Mouse (Mus musculus): Measurements from ENCODE around the gene Fkrp. TPM values are rescaled to one million over a fixed set of nuclear protein-coding genes. Genes with fewer than 3 reads are reported as not detected.

Fkrp gene
- 10 to 100 TPM; 45.5 to 48.1 TPM for total RNA-seq (2021)

DNA sequence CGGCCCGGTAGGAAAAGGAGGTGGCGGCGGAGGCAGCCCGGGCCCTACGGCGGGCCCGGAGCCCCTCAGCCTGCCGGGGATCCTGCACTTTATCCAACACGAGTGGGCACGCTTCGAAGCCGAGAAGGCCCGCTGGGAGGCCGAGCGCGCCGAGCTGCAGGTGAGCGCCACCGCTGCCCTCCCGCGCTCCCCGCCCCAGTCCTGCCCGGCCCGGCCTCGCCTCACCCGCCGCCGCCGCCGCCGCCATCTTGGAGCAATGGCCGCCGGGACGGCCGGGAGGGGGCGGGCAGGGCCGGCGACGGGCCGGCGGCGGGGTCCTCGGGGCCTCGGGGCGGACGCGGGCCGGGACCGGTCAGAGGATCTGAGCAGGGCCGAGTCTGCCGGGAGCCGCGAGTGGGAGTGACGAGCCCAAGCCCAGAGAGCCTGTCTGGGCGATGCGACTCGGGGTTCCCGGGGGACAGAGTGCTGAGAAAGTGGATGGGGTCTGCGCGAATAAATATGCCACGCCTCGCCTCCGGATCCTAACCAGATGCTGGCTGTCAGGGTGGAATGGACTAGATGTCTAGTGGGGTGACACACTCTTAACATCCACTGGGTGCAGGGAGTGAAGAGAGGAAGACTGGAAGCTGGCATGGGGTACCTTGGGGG is at the start of gene Fkrp:
Fkrp (minus strand) TSS at position 258 of the 648 bp plus-strand sequence.
- peak; percentile 70 to 77 for DNase-seq
- intact Hi-C loops (cut with DNase I) = loop anchor here (5.0 kb wide), 1 partner anchor 106 kb away; the partner anchor contains the start of gene Calm3

DNA sequence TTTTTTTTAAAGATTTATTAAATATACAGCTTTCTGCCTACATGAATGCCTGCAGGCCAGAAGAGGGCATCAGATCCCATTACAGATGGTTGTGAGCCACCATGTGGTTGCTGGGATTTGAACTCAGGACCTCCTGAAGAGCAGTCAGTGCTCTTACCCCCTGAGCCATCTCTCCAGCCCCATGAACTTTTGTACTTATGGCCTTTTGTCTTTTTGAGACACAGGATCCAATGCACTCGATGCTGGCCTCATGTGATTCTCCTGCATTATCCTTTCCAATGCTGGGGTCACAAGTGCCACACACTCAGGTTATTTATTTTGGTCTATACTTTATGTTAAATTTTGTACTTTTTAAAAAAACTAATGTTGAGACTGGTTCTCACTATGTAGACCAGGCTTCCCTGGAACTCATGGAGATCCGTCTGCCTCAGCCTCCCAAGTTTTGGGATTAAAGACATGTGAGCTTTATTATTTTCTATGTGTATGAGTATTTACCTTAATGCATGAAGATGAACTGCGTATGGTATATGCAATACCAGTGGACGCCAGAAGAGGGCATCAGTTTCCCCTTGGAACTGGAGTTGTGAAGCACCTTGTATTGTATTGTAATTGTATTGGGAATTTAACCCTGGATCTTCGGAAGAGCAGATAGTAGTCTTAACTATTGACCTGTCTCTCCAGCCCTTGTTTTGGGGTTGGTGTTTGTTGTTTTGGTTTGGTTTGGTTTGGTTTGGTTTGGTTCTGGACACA is 43.5 kb upstream of the Fkrp start:
- intact Hi-C loops (cut with DNase I) = loop anchor here (2.0 to 5.0 kb wide), 3 partner anchors 33 to 52 kb away; no protein-coding TSS in a partner anchor
- DNase-seq = peak; percentile 58 to 73

DNA sequence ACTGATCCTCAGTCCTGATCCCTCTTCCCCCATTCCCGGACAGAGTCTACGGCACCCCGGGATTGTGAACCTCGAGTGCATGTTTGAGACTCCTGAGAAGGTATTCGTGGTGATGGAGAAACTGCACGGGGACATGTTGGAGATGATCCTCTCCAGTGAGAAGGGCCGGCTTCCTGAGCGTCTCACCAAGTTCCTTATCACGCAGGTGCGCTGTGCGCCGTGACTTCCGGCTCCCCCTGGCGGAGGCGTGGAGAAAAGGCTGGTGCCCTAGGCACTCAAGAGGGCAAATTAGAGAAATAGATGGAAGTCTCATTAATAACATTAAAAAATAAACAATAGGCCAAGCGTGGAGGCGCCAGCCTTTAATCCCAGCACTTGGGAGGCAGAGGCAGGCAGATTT is 41.8 kb upstream of the Fkrp start:
- intact Hi-C loops (cut with DNase I) = loop anchor here (2.0 kb wide), 1 partner anchor 32 kb away; no protein-coding TSS in a partner anchor
- DNase-seq = peak in 1 of 2 experiments; percentile 60

DNA sequence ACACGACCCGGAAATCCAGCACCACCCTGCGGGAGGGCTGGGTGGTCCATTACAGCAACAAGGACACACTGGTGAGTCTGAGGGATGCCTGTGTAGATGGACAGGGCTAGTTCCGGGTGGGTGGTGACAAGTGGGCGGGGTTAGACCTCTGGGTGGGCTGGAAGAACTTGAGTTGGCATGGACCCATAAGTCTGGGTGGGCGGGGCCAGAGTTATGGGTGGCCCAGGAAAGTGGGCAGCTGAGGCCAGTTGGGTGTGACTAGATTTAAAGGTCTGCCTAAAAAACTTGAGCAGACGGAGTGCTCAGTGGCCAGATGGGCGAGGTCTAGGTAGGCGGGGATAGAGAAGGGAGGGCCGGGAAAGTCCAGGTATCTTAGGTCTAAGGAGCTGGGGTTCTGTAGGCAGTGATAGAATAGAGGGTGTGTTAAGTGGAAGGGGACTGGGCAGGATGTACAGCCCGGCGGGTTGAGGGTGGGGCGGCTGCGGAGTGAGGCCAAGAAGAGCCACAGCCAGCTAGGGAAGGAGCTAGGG is 36.8 kb upstream of the Fkrp start:
- intact Hi-C loops (cut with DNase I) = no loop called here
- DNase-seq = peak in 1 of 2 experiments; percentile 46

DNA sequence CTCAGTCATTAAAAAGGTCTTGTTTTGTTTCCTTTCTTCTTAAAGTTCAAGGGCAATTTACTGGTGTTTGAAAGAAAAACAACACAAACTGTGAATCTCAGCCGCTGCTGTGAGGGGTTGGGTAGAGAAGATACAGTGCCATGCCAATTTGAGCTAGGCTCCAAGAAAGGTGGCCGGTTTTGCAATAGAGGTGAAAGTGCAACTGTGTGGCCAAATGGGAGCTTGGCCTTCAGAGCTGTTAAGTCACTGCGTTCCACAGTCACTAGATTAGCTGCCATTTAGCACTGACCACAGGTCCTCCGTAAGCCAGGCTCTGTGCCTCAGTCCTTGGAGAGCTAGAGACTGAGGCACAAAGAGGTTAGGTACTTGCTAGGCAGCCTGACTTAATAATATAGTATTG is 35.1 kb upstream of the Fkrp start:
- no peak for DNase-seq
- intact Hi-C loops (cut with DNase I) = no loop called here

DNA sequence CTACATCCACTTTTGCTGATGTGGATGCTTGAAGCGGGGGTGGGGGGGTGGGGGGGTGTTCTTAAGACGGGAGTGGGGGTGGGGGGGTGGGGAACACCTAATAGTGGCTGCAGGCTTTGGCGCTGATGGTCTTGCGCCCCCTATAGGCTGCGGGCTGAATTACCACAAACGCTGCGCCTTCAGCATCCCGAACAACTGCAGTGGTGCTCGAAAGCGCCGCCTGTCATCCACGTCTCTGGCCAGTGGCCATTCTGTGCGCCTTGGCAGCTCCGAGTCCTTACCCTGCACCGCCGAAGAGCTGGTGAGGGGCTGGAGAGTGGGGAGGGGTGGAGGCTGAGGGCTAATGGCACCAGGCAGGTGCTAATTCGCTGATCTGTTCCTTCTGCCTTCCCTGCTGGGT is 32.0 kb upstream of the Fkrp start:
- intact Hi-C loops (cut with DNase I) = no loop called here

DNA sequence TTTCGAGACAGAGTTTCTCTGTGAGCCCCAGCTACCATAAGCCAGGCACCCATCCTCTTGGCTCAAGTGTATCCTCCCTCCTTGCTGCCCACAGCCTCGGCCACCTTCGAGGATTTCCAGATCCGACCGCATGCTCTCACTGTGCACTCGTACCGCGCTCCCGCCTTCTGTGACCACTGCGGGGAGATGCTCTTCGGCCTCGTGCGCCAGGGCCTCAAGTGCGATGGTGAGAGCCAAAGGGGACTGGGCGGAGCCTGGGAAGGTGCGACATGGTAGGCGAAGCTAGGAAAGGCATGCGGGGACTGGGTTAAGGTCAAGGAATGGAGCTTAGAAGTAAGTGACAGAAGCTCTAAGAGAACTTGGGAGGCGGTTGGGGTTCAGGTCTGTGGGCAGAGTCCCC is 31.0 kb upstream of the Fkrp start:
- no peak for DNase-seq
- intact Hi-C loops (cut with DNase I) = no loop called here

More for the DNA sequence above, 32.0 kb upstream of the Fkrp start:
- DNase-seq = peak; percentile 43 to 69

DNA sequence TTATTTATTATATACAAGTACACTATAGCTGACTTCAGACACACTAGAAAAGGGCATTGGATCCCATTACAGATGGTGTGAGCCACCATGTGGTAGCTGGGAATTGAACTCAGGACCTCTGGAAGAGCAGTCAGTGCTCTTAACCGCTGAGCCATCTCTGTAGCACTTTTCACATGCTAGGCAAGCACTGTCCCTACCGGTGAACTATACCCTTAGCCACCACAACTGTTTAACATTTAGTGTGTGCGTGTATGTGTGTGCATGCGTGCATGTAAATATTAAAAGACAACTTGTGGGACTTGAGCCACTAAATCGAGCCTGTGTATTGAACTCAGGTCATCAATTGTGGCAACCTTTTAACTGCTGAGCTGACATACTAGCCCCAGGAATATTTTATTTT is 30.2 kb upstream of the Fkrp start:
- no peak for DNase-seq
- intact Hi-C loops (cut with DNase I) = no loop called here

DNA sequence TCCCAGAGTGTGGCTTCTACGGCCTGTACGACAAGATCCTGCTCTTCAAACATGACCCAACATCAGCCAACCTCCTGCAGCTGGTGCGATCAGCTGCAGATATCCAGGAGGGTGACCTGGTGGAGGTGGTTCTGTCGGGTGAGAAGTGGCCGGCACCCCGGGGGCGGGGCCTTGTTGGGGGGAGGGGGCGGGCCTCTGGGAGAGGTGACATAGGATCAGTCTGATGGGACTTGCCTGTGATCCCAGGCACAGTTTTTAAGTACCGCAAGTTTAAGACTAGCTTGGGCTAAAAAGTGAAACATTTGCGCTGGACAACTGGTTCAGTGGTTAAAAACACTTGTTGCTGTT is 29.3 kb upstream of the Fkrp start:
- no peak for DNase-seq
- intact Hi-C loops (cut with DNase I) = no loop called here

DNA sequence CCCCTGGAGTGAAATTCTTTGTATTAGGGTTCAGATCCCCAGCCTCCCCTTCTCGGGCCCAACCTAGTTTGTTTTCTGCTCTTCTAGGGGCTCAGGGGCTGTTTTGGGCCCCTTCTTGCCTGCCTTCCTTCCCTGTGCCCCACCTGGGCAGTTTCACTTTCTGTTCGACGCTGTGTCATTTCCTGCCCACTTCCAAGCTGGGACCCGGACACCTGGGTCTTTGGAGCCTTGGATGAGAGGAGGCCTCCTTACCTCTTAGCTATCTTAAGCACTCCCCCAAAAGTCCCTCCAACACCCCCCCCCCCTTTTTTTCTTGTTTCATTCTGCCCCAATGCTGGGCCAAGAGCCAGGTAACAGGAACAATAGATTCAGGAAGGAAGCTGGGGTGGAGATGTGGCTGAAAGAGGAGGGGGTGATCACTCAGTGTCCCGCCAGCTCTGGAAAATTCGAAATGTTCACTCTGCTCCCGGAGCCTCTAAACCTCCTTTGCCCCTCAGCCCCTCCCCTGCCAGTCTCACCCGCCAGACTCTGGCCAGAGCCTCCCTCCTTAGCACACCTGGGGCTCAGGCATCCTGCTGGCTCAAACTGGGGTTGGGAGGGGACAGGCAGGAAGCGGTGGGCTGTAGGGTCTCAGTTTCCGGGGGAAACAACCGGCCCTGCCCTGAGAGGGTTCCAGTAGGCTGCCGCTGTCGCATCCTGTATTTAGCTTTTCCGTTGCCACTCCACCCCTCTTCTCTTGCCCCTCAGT is 28.7 kb upstream of the Fkrp start:
- peak; percentile 58 to 60 for DNase-seq
- intact Hi-C loops (cut with DNase I) = no loop called here

DNA sequence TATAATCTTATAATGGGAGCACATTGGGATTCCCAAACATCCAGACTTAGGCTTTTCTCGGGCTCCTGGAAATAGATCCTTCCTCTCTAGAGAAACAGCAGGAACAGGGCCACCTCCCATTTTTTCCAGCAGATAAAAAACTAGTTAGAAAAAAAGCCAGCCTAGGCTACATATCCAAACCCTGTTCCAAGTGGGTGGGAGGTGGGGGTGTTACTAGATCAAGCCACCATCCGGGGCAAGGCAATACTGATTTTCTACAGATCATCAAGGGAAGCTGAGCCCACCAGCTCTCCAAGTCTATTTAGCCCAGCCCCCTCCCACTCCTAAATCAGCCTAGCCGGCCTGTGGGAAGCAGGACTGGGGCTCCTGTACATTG is 28.2 kb upstream of the Fkrp start:
- intact Hi-C loops (cut with DNase I) = no loop called here
- DNase-seq = peak in 1 of 2 experiments; percentile 42

DNA sequence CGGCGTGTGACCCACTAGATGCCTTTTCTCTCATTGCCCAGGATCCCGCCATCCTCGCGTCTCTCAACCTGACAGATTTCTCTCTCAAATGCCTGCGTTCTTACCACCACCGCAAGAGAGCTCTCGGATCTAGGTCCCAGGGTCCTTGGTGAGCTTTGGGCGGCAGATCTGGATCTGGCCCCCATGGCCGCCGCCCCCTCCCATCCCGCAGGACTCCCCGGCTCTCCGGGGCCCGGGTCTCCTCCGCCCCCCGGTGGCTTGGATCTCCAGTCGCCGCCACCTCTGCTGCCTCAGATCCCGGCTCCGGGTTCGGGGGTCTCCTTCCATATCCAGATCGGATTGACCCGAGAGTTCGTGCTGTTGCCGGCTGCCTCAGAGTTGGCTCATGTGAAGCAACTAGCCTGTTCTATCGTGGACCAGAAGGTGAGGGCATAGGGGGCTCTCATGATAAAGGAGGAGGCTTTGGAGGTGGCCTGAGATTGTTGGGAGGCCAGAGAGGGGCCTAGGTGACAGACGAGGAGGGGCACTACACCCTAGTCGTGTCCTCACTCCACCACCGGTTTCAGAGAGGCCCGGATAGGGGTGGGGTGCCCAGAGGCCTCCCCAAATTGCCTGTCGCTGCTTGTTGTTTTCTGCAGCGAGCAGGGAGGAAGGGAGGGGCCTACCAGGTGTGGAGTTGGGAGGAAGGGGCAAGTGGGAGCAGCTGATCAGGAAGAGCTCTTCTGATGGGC is 27.1 kb upstream of the Fkrp start:
- intact Hi-C loops (cut with DNase I) = no loop called here

DNA sequence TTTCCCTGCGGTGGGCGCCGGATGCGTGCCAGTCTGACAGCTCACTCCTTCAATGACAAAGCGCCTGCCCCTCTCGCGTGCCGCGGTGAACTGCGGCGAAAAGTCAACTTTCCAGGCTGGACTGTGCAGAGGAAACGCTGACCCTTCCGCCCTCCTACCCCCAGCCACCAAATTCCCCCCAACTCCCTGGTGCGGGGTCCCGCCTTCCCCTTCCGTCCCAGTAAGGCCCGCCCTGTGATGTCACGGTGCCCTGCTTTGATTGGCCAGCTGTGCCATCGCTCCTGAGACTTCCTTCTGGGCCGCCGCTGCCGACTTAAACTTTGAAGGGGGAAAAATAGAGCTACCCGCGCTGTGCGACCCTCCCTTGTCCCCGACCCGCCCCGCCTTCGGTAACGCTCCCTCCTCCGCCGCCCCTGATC is 26.1 kb upstream of the Fkrp start, which contains the start of gene Prkd2:
Prkd2 (plus strand) TSS at position 258 of the 419 bp plus-strand sequence.
- peak; percentile 96 for DNase-seq

More for the DNA sequence above, 27.1 kb upstream of the Fkrp start:
- DNase-seq = peak; percentile 47 to 52

DNA sequence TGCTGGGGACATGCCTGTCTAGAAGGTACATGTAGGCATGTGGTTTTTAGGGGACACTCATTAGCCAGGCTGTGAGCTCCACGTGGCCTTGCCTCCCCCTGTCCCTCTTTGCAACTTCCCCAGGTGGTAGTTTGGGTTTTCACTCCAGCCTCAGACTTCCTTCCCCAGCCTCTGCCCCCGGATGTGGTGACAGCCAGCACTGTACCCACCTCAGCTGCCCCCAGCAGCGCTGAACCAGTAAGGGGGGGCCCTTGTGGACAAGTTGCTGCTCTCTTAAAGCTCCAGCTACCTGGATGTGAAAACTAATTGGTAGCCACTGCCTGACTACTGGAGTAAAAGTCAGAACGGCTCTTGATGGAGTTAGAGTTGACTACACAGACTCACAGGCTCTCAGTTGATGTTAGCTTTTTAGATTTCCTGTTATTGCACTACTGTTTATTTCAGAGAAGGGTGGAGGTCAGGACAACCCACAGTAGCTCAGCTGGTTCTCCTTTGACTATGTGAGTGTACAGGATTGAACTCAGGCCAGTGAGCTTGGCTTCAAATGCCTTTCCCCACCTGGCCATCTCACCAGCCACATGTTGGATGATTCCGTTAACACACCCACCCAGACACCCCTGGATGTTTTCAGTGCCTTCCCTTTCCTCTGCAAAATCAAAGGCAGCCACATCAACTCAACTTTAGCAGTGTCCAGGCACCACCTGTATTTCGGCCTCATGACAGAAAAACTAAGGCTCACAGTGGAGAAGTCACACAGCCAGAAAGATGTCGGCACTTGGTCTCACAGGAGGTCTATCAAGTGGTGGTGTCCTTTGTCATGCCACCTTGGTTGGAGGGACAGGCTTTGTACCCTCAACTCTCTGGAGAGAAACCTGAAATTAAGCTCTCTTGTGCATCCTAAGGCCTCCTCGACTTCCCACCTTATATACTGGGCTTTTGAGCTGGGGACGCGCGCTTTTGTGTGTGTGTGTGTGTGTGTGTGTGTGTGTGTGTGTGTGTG is 25.3 kb upstream of the Fkrp start:
- intact Hi-C loops (cut with DNase I) = loop anchor here (1.0 kb wide), 2 partner anchors 8 to 11 kb away; no protein-coding TSS in a partner anchor

More for the DNA sequence above, 26.1 kb upstream of the Fkrp start, which contains the start of gene Prkd2:
- intact Hi-C loops (cut with DNase I) = loop anchor here (1.0 kb wide), 1 partner anchor 8 kb away; no protein-coding TSS in a partner anchor

DNA sequence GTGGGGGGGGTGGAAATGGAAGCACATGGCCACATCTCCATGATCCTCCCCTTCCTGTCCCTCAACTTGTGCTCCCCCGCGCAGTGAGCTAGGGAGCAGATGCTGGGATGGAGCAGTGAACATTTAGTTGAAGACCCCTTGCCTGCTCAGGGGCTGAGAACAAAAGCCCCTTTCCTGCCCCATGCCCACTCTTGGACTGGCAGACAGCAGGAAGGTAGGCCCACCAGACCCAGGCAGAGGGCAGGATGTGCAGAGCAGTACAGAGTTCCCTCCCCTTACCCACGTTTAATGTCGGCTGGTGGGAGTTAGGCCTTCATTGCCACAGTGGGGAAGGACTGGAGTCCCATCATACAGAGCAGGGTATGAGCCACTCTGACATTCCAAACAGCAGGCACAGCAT is 24.5 kb upstream of the Fkrp start:
- DNase-seq = no peak
- intact Hi-C loops (cut with DNase I) = loop anchor here (1.0 kb wide), 1 partner anchor 10 kb away; no protein-coding TSS in a partner anchor

More for the DNA sequence above, 25.3 kb upstream of the Fkrp start:
- DNase-seq = peak in 1 of 2 experiments; percentile 29

DNA sequence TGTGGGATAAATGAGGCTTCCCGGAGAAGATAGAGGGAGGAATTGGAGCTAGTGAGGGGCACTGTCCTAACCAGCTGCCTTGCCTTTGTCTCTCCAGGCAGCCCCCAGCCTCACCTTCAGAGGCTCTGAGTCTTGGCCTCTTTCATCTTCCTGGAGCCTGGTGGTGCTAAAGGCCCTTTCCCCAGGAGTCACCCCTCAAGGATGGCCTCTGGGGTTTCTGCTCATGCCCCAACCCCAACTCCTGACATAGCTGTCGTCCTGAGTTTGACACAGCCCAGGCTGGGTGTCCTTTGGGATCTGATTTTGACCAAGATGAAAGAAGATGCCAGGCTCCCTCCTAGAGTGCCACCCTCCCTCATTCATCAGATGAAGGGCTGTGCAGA is 23.6 kb upstream of the Fkrp start:
- intact Hi-C loops (cut with DNase I) = no loop called here

DNA sequence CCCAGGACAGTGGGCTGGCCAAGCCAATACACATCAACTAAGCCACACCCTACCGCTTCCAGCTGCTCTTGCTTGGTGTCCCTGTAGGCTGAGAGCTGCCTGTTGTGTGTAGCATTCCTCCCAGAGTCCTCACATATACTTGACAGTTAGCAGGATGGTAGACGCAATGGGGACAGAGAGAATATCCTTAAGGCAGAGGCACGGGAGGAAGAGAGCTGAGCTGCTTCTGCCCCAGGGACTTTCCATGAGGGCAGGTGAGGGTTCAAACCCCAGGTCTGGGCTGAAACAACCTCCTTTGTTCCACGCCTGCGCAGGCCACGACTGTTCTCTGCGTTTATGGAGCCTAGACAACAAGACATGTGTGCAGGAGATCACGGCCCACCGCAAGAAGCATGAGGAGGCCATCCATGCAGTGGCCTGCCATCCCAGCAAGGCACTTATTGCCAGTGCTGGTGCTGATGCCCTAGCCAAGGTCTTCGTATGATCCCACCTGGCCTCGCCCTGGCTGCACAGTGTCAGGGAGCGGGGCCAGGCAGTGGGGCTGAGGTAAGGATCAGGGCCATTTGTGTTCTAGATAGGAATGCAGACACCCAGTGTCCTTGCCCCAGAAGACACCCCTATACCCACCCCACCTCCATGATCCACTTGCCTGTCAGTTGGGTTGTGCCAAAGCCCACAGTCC is 23.0 kb upstream of the Fkrp start:
- intact Hi-C loops (cut with DNase I) = no loop called here
- DNase-seq = no peak

More for the DNA sequence above, 23.6 kb upstream of the Fkrp start:
- no peak for DNase-seq

DNA sequence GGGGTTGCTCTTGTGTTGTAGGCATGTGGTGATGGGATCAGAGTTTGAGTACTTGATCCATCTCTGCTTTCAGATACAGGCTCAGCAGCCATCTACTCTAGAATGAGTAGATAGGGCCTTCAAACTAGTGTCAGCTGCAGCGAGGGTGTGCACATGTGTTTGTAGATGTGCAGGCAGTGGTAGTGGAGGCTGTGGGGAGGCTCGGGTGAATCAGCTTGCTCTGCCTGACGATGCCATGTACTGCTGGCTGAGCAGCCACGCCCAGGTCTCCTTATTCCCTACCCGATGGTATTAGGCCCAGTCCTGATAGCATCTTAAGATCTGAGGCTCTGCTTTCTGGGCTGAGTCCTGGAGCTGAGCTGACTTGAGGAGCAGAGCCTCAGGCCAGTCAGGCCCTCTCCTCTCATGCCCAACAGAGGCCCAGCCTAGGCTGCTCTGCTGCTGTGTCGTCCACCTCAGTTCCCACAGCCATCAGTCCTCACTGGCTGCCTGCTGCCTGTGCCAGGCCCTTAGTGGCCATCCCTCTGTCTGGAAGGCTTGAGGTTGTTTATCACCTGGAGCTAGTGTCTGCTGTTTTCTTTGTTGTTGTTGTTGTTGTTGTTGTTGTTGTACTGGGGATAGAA is 22.4 kb upstream of the Fkrp start:
- intact Hi-C loops (cut with DNase I) = no loop called here
- DNase-seq = no peak
